Mouse (Mus musculus): Measurements from ENCODE around the gene Arl8a. TPM values are rescaled to one million over a fixed set of nuclear protein-coding genes. Genes with fewer than 3 reads are reported as not detected.
A peak's percentile ranks its signal among the peaks of the same experiment; 100 is the strongest.
"Not testable (repeated sequence)": the region's sequence is repeated elsewhere in the genome, so short reads cannot be mapped to it uniquely, and the experiment has no call there.

The Arl8a gene
- polyA plus RNA-seq, 1 experiment: 82.9 TPM

GRCm38 (mm10) chr1:135185936-135186335 is 39.3 kb downstream of the Arl8a start:
- Histone ChIP-seq H3K27me3 (ENCODE audit: control insufficient read depth, insufficient read depth, low read length) (no peaks in the 10 kb centered on the region), H3K27ac (ENCODE audit: insufficient read depth, low read depth, low read length) (no peak overlapping the region), H3K4me3 (ENCODE audit: low read depth, low read length) (no peak overlapping the region), H3K4me1 (ENCODE audit: control insufficient read depth, insufficient read depth, insufficient read length, low read length) (peaks cover 40% of the 10 kb centered on the region; the same call in 1 of the 2 replicates), H3K36me3 (ENCODE audit: control insufficient read depth, insufficient read depth, low read length) (no peaks in the 10 kb centered on the region)
- 85% methylated on average over 5 of the region's 5 CpGs for WGBS
- no peak for TF ChIP-seq POLR2A (IDR thresholded peaks at IDR 0.05; ENCODE audit: low read depth, low read length)
- TF ChIP-seq CTCF (IDR thresholded peaks at IDR 0.05; ENCODE audit: extremely low read depth, insufficient read length, insufficient replicate concordance, low read depth, low read length): no peak

GRCm38 (mm10) chr1:135186427-135186826 is 39.8 kb downstream of the Arl8a start:
- TF ChIP-seq CTCF (IDR thresholded peaks at IDR 0.05; ENCODE audit: extremely low read depth, insufficient read length, insufficient replicate concordance, low read depth, low read length): no peak
- no peak for TF ChIP-seq POLR2A (IDR thresholded peaks at IDR 0.05; ENCODE audit: low read depth, low read length)
- 67% methylated on average over 8 of the region's 8 CpGs for WGBS
- no peaks in the 10 kb centered on the region for H3K36me3 ChIP-seq (ENCODE audit: control insufficient read depth, insufficient read depth, low read length)
- no peaks in the 10 kb centered on the region for H3K27me3 ChIP-seq (ENCODE audit: control insufficient read depth, insufficient read depth, low read length)
- H3K4me3 ChIP-seq (ENCODE audit: low read depth, low read length): no peak overlapping the region
- peaks cover 36% of the 10 kb centered on the region; the same call in 1 of the 2 replicates for H3K4me1 ChIP-seq (ENCODE audit: control insufficient read depth, insufficient read depth, insufficient read length, low read length)
- no peak overlapping the region for H3K27ac ChIP-seq (ENCODE audit: insufficient read depth, low read depth, low read length)

- peaks cover 30% of the 10 kb centered on the region; the same call in 1 of the 2 replicates for H3K4me1 ChIP-seq (ENCODE audit: control insufficient read depth, insufficient read depth, insufficient read length, low read length)
- H3K4me3 ChIP-seq (ENCODE audit: low read depth, low read length); H3K27me3 ChIP-seq (ENCODE audit: control insufficient read depth, insufficient read depth, low read length); H3K36me3 ChIP-seq (ENCODE audit: control insufficient read depth, insufficient read depth, low read length); H3K27ac ChIP-seq (ENCODE audit: insufficient read depth, low read depth, low read length): not testable (repeated sequence)
- WGBS: 73% methylated on average over 2 of the region's 2 CpGs
Measured at GRCm38 (mm10) chr1:135187016-135187415, 40.4 kb downstream of the Arl8a start.

- 60% methylated on average over 3 of the region's 3 CpGs for WGBS
- Histone ChIP-seq H3K4me3 (ENCODE audit: low read depth, low read length) (no peak overlapping the region), H3K4me1 (ENCODE audit: control insufficient read depth, insufficient read depth, insufficient read length, low read length) (peaks cover 20% of the 10 kb centered on the region; the same call in 1 of the 2 replicates), H3K36me3 (ENCODE audit: control insufficient read depth, insufficient read depth, low read length) (no peaks in the 10 kb centered on the region), H3K27ac (ENCODE audit: insufficient read depth, low read depth, low read length) (no peak overlapping the region), H3K27me3 (ENCODE audit: control insufficient read depth, insufficient read depth, low read length) (no peaks in the 10 kb centered on the region)
- TF ChIP-seq POLR2A (IDR thresholded peaks at IDR 0.05; ENCODE audit: low read depth, low read length): no peak
- TF ChIP-seq CTCF (IDR thresholded peaks at IDR 0.05; ENCODE audit: extremely low read depth, insufficient read length, insufficient replicate concordance, low read depth, low read length): no peak
Measured at GRCm38 (mm10) chr1:135188197-135188596, 41.6 kb downstream of the Arl8a start.

- no peak overlapping the region for H3K4me3 ChIP-seq (ENCODE audit: low read depth, low read length)
- TF ChIP-seq POLR2A (IDR thresholded peaks at IDR 0.05; ENCODE audit: low read depth, low read length) (no peak), CTCF (IDR thresholded peaks at IDR 0.05; ENCODE audit: extremely low read depth, insufficient read length, insufficient replicate concordance, low read depth, low read length) (no peak)
- WGBS: 87% methylated on average over 4 of the region's 4 CpGs
- H3K4me1 ChIP-seq (ENCODE audit: control insufficient read depth, insufficient read depth, insufficient read length, low read length): peaks cover 10% of the 10 kb centered on the region; the same call in 1 of the 2 replicates
- H3K27me3 ChIP-seq (ENCODE audit: control insufficient read depth, insufficient read depth, low read length): no peaks in the 10 kb centered on the region
- H3K27ac ChIP-seq (ENCODE audit: insufficient read depth, low read depth, low read length): no peak overlapping the region
- H3K36me3 ChIP-seq (ENCODE audit: control insufficient read depth, insufficient read depth, low read length): no peaks in the 10 kb centered on the region
Measured at GRCm38 (mm10) chr1:135189186-135189585, 42.6 kb downstream of the Arl8a start.

GRCm38 (mm10) chr1:135194335-135194734 is 47.7 kb downstream of the Arl8a start:
- not testable (repeated sequence) for H3K27me3 ChIP-seq (ENCODE audit: control insufficient read depth, insufficient read depth, low read length); H3K4me3 ChIP-seq (ENCODE audit: low read depth, low read length); H3K27ac ChIP-seq (ENCODE audit: insufficient read depth, low read depth, low read length); H3K36me3 ChIP-seq (ENCODE audit: control insufficient read depth, insufficient read depth, low read length)
- 34% methylated on average over 5 of the region's 5 CpGs for WGBS
- peaks cover 22% of the 10 kb centered on the region for H3K4me1 ChIP-seq (ENCODE audit: control insufficient read depth, insufficient read depth, insufficient read length, low read length)

- Histone ChIP-seq H3K27me3 (ENCODE audit: control insufficient read depth, insufficient read depth, low read length) (no peaks in the 10 kb centered on the region), H3K4me1 (ENCODE audit: control insufficient read depth, insufficient read depth, insufficient read length, low read length) (peaks cover 30% of the 10 kb centered on the region), H3K4me3 (ENCODE audit: low read depth, low read length) (no peak overlapping the region), H3K27ac (ENCODE audit: insufficient read depth, low read depth, low read length) (peak overlapping the region; percentile 59), H3K36me3 (ENCODE audit: control insufficient read depth, insufficient read depth, low read length) (no peaks in the 10 kb centered on the region)
- 33% methylated on average over 6 of the region's 6 CpGs for WGBS
- TF ChIP-seq POLR2A (IDR thresholded peaks at IDR 0.05; ENCODE audit: low read depth, low read length) (no peak), CTCF (IDR thresholded peaks at IDR 0.05; ENCODE audit: extremely low read depth, insufficient read length, insufficient replicate concordance, low read depth, low read length) (no peak)
Measured at GRCm38 (mm10) chr1:135195907-135196440, 49.4 kb downstream of the Arl8a start.

- Histone ChIP-seq H3K27ac (ENCODE audit: insufficient read depth, low read depth, low read length) (peak overlapping the region; percentile 97), H3K36me3 (ENCODE audit: control insufficient read depth, insufficient read depth, low read length) (no peaks in the 10 kb centered on the region), H3K4me1 (ENCODE audit: control insufficient read depth, insufficient read depth, insufficient read length, low read length) (peaks cover 38% of the 10 kb centered on the region), H3K4me3 (ENCODE audit: low read depth, low read length) (no peak overlapping the region), H3K27me3 (ENCODE audit: control insufficient read depth, insufficient read depth, low read length) (no peaks in the 10 kb centered on the region)
- 29% methylated on average over 5 of the region's 5 CpGs for WGBS
- TF ChIP-seq POLR2A (IDR thresholded peaks at IDR 0.05; ENCODE audit: low read depth, low read length): no peak
- TF ChIP-seq CTCF (IDR thresholded peaks at IDR 0.05; ENCODE audit: extremely low read depth, insufficient read length, insufficient replicate concordance, low read depth, low read length): no peak
Measured at GRCm38 (mm10) chr1:135198412-135198811, 51.8 kb downstream of the Arl8a start.
